Mouse (Mus musculus): ENCODE measurements around the gene Tas2r117.

The Tas2r117 gene

GRCm38 (mm10) chr6:132802518-132802917, at the start of gene Tas2r117:
TSS of gene Tas2r117 (plus strand) at chr6:132802818.
- DNase-seq: no peak

- DNase-seq: no peak
Measured at GRCm38 (mm10) chr6:132754430-132754829, 48.2 kb upstream of the Tas2r117 start, which contains the start of gene Tas2r124. TSS of gene Tas2r124 (plus strand) at chr6:132754730.

DNA sequence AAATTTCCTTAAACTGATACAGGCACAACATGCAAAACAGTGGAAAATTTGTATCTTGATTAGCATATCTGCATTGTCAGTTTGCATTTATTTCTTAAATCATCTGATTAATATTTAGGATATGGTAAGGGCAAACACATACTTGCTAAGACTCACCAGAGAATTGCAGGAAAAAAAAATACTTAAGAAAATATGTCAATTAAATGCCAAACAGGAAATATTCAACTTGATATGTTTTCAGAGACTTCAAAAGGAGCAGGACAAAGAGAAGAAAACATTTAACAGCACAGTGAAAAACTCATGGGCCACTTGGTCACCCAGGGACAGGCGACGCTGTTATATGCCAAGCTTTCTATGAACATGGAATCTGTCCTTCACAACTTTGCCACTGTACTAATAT, 40.8 kb upstream of the Tas2r117 start, which contains the start of gene Tas2r102:
Gene Tas2r102 (plus strand): TSS at position 301 of the 400 bp plus-strand sequence.
- DNase-seq: no peak

DNA sequence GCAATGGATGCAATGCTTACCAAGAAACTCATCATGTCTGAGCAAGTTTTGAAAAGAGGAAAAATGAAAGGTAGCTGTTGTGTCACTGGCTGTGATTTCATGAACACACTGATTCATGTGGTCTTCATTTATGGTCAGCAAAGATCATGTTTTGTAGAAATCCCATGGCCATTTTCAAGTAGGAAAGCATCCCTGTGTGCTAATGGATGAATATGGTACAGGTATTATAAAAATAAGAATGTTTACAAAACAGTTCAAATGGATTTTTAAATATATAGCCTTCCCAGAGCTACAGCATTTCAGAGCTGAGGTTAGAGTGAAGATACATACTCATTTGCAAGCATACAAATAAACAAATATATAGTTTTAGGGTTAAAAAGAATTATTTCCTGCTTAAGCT, 24.6 kb upstream of the Tas2r117 start, which contains the start of gene Tas2r136:
Gene Tas2r136 (minus strand): TSS at position 101 of the 400 bp plus-strand sequence.
- no peak for DNase-seq

- no peak for DNase-seq
Measured at GRCm38 (mm10) chr6:132795393-132795792, 7.2 kb upstream of the Tas2r117 start.

- DNase-seq: no peak
Measured at GRCm38 (mm10) chr6:132846842-132847241, 44.2 kb downstream of the Tas2r117 start, which contains the start of gene Tas2r123. TSS of gene Tas2r123 (plus strand) at chr6:132847142.

Measured in cerebellum, postnatal 25 days (tissue).